Mouse (Mus musculus): ENCODE data around the gene Cldn34b3. TPM values are rescaled to one million over a fixed set of nuclear protein-coding genes. Genes with fewer than 3 reads are reported as not detected.
"Not testable (repeated sequence)": the region's sequence is repeated elsewhere in the genome, so short reads cannot be mapped to it uniquely, and the experiment has no call there.

Gene Cldn34b3
- polyA plus RNA-seq (2012; rRNA removed): not detected in 2 replicates

DNA sequence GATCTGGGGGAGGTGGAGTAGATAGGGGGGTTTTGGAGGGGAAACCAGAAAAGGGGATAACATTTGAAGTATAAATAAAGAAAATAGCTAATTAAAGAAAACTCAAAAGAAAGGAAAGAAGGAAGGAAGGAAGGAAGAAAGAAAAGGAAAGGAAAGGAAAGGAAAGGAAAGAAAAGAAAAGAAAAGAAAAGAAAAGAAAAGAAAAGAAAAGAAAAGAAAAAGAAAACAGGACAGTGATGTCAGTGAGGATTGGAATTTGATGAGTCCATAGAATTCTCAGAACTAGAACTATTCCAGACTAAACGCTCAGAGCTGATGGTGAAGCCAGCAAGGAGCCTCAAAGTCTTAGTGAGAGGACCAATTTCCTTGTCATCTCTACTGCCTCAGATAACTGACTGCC lies at the start of gene Cldn34b3:
Gene Cldn34b3 (plus strand): TSS at position 301 of the 400 bp plus-strand sequence.
- 90% methylated on average over 1 of the region's 1 CpGs for WGBS
- DNase-seq; H3K4me1 ChIP-seq (ENCODE audit: control insufficient read depth, insufficient read depth, low read length); H3K4me3 ChIP-seq (replicated peaks; ENCODE audit: insufficient read depth, low read depth, low read length); H3K27me3 ChIP-seq (ENCODE audit: control insufficient read depth, insufficient read depth, low read length); H3K27ac ChIP-seq (ENCODE audit: insufficient read depth, low read length): not testable (repeated sequence)

Other genes with a start within 250 kb of the Cldn34b3 start
- gene Cldn34b4, start 129.0 kb downstream of the Cldn34b3 start, polyA plus RNA-seq (2012; rRNA removed): not detected in 2 replicates

Measured in cerebellum, adult 2 months (tissue).